Mouse (Mus musculus): ENCODE data around the gene Parp3. TPM values are rescaled to one million over a fixed set of nuclear protein-coding genes. Genes with fewer than 3 reads are reported as not detected.

Parp3 gene
- total and polyA plus RNA-seq, 2 experiments from 2014 or later, result 1.7 to 6.2 TPM

GRCm38 (mm10) chr9:106482578-106483115 lies 5.9 kb upstream of the Parp3 start:
- 90% methylated on average over 17 of the region's 17 CpGs for WGBS
- peaks cover 5% of the 10 kb centered on the region; the same call in 1 of the 2 replicates for H3K4me1 ChIP-seq (ENCODE audit: insufficient read depth)
- DNase-seq (no peak), ATAC-seq (no peak)
- H3K27me3 ChIP-seq (ENCODE audit: insufficient read depth, low read length), result no peaks in the 10 kb centered on the region
- no peaks in the 10 kb centered on the region for H3K9me3 ChIP-seq (ENCODE audit: low read length)
- no peak overlapping the region for H3K4me3 ChIP-seq (ENCODE audit: low read depth, low read length)
- no peak for TF ChIP-seq CTCF (IDR thresholded peaks at IDR 0.05; ENCODE audit: low read depth)
- no peak overlapping the region for H3K9ac ChIP-seq
- H3K27ac ChIP-seq (ENCODE audit: low read depth, low read length), result no peak overlapping the region
- no peak overlapping the region for H3K4me2 ChIP-seq (ENCODE audit: low read depth)
- H3K36me3 ChIP-seq (ENCODE audit: insufficient read depth), result peaks cover 56% of the 10 kb centered on the region

GRCm38 (mm10) chr9:106481676-106482075 lies 4.9 kb upstream of the Parp3 start:
- Histone ChIP-seq H3K27ac (ENCODE audit: low read depth, low read length) (no peak overlapping the region), H3K27me3 (ENCODE audit: insufficient read depth, low read length) (no peaks in the 10 kb centered on the region), H3K4me3 (ENCODE audit: low read depth, low read length) (no peak overlapping the region), H3K4me1 (ENCODE audit: insufficient read depth) (peaks cover 5% of the 10 kb centered on the region; the same call in 1 of the 2 replicates), H3K9me3 (ENCODE audit: low read length) (no peaks in the 10 kb centered on the region), H3K4me2 (ENCODE audit: low read depth) (no peak overlapping the region), H3K9ac (no peak overlapping the region), H3K36me3 (ENCODE audit: insufficient read depth) (peaks cover 56% of the 10 kb centered on the region)
- ATAC-seq (no peak), DNase-seq (no peak)
- TF ChIP-seq CTCF (IDR thresholded peaks at IDR 0.05; ENCODE audit: low read depth), result no peak
- 95% methylated on average over 13 of the region's 13 CpGs for WGBS

- H3K36me3 ChIP-seq (ENCODE audit: insufficient read depth), result peaks cover 51% of the 10 kb centered on the region
- H3K27ac ChIP-seq (ENCODE audit: low read depth, low read length), result no peak overlapping the region
- H3K9me3 ChIP-seq (ENCODE audit: low read length), result no peaks in the 10 kb centered on the region
- no peak overlapping the region for H3K4me3 ChIP-seq (ENCODE audit: low read depth, low read length)
- no peak for TF ChIP-seq CTCF (IDR thresholded peaks at IDR 0.05; ENCODE audit: low read depth)
- no peaks in the 10 kb centered on the region for H3K27me3 ChIP-seq (ENCODE audit: insufficient read depth, low read length)
- H3K4me1 ChIP-seq (ENCODE audit: insufficient read depth), result peaks cover 5% of the 10 kb centered on the region; the same call in 1 of the 2 replicates
- no peak for DNase-seq
- no peak for ATAC-seq
- no peak overlapping the region for H3K4me2 ChIP-seq (ENCODE audit: low read depth)
- no peak overlapping the region for H3K9ac ChIP-seq
- 96% methylated on average over 15 of the region's 15 CpGs for WGBS
Observed at GRCm38 (mm10) chr9:106481075-106481474, 4.3 kb upstream of the Parp3 start.

GRCm38 (mm10) chr9:106480541-106480940 lies 3.8 kb upstream of the Parp3 start:
- WGBS, result 95% methylated on average over 7 of the region's 7 CpGs
- no peak overlapping the region for H3K4me2 ChIP-seq (ENCODE audit: low read depth)
- no peak overlapping the region for H3K9ac ChIP-seq
- peaks cover 46% of the 10 kb centered on the region for H3K36me3 ChIP-seq (ENCODE audit: insufficient read depth)
- no peak overlapping the region for H3K4me3 ChIP-seq (ENCODE audit: low read depth, low read length)
- no peak for TF ChIP-seq CTCF (IDR thresholded peaks at IDR 0.05; ENCODE audit: low read depth)
- ATAC-seq, result no peak
- no peak overlapping the region for H3K27ac ChIP-seq (ENCODE audit: low read depth, low read length)
- no peaks in the 10 kb centered on the region for H3K9me3 ChIP-seq (ENCODE audit: low read length)
- DNase-seq, result no peak
- peaks cover 5% of the 10 kb centered on the region; the same call in 1 of the 2 replicates for H3K4me1 ChIP-seq (ENCODE audit: insufficient read depth)
- no peaks in the 10 kb centered on the region for H3K27me3 ChIP-seq (ENCODE audit: insufficient read depth, low read length)

GRCm38 (mm10) chr9:106478101-106478500 lies 1.4 kb upstream of the Parp3 start:
- H3K9me3 ChIP-seq (ENCODE audit: low read length), result no peaks in the 10 kb centered on the region
- H3K36me3 ChIP-seq (ENCODE audit: insufficient read depth), result peaks cover 22% of the 10 kb centered on the region
- peak overlapping the region; percentile 63 for H3K9ac ChIP-seq
- TF ChIP-seq CTCF (IDR thresholded peaks at IDR 0.05; ENCODE audit: low read depth), result no peak
- H3K27ac ChIP-seq (ENCODE audit: low read depth, low read length), result no peak overlapping the region
- H3K4me3 ChIP-seq (ENCODE audit: low read depth, low read length), result peak overlapping the region; percentile 47
- ATAC-seq (no peak), DNase-seq (no peak)
- WGBS, result 87% methylated on average over 9 of the region's 9 CpGs
- H3K4me2 ChIP-seq (ENCODE audit: low read depth), result peak overlapping the region; percentile 85
- H3K27me3 ChIP-seq (ENCODE audit: insufficient read depth, low read length), result no peaks in the 10 kb centered on the region
- H3K4me1 ChIP-seq (ENCODE audit: insufficient read depth), result peaks cover 5% of the 10 kb centered on the region; the same call in 1 of the 2 replicates

- ATAC-seq, result no peak
- H3K27ac ChIP-seq (ENCODE audit: low read depth, low read length), result peak overlapping the region; percentile 37
- TF ChIP-seq CTCF (IDR thresholded peaks at IDR 0.05; ENCODE audit: low read depth), result no peak
- DNase-seq, result no peak
- no peaks in the 10 kb centered on the region for H3K9me3 ChIP-seq (ENCODE audit: low read length)
- H3K9ac ChIP-seq, result peak overlapping the region; percentile 63
- H3K4me2 ChIP-seq (ENCODE audit: low read depth), result peak overlapping the region; percentile 85
- peaks cover 5% of the 10 kb centered on the region; the same call in 1 of the 2 replicates for H3K4me1 ChIP-seq (ENCODE audit: insufficient read depth)
- peaks cover 17% of the 10 kb centered on the region for H3K36me3 ChIP-seq (ENCODE audit: insufficient read depth)
- WGBS, result 4% methylated on average over 16 of the region's 16 CpGs
- no peaks in the 10 kb centered on the region for H3K27me3 ChIP-seq (ENCODE audit: insufficient read depth, low read length)
- H3K4me3 ChIP-seq (ENCODE audit: low read depth, low read length), result peak overlapping the region; percentile 47
Observed at GRCm38 (mm10) chr9:106477649-106478048, 900 bp upstream of the Parp3 start.

- H3K4me2 ChIP-seq (ENCODE audit: low read depth), result peak overlapping the region; percentile 15
- H3K9me3 ChIP-seq (ENCODE audit: low read length), result no peaks in the 10 kb centered on the region
- peaks cover 5% of the 10 kb centered on the region; the same call in 1 of the 2 replicates for H3K4me1 ChIP-seq (ENCODE audit: insufficient read depth)
- no peaks in the 10 kb centered on the region for H3K27me3 ChIP-seq (ENCODE audit: insufficient read depth, low read length)
- no peak overlapping the region for H3K27ac ChIP-seq (ENCODE audit: low read depth, low read length)
- no peak overlapping the region for H3K4me3 ChIP-seq (ENCODE audit: low read depth, low read length)
- TF ChIP-seq CTCF (IDR thresholded peaks at IDR 0.05; ENCODE audit: low read depth), result no peak
- no peak overlapping the region for H3K9ac ChIP-seq
- H3K36me3 ChIP-seq (ENCODE audit: insufficient read depth), result peaks cover 8% of the 10 kb centered on the region
- 31% methylated on average over 16 of the region's 16 CpGs for WGBS
- DNase-seq, result peak; percentile 38
- ATAC-seq, result peak; percentile 8
Observed at GRCm38 (mm10) chr9:106476002-106476923, 486 bp downstream of the Parp3 start.

Data from forebrain, postnatal 0 days (tissue).